Mouse (Mus musculus): ENCODE data around the gene Gm867. TPM values are rescaled to one million over a fixed set of nuclear protein-coding genes. Genes with fewer than 3 reads are reported as not detected.
A peak's percentile ranks its signal among the peaks of the same experiment; 100 is the strongest.

Gene Gm867
- polyA plus RNA-seq, 1 experiment from 2014 or later: 0.39 TPM

GRCm38 (mm10) chr10:75897373-75897772 lies 43.1 kb downstream of the Gm867 start:
- DNase-seq (ENCODE audit: low spot score): peak; percentile 28

GRCm38 (mm10) chr10:75896208-75896607 lies 44.3 kb downstream of the Gm867 start:
- no peak for DNase-seq (ENCODE audit: low spot score)

- no peak for DNase-seq (ENCODE audit: low spot score)
Measured at GRCm38 (mm10) chr10:75895730-75896129, 44.7 kb downstream of the Gm867 start.

GRCm38 (mm10) chr10:75894601-75895000 lies 45.9 kb downstream of the Gm867 start:
- DNase-seq (ENCODE audit: low spot score): no peak

- DNase-seq (ENCODE audit: low spot score): peak; percentile 96
Measured at GRCm38 (mm10) chr10:75893089-75893750, 47.3 kb downstream of the Gm867 start, which contains the start of gene Derl3. Gene Derl3, plus strand, starts transcription at chr10:75893413.

GRCm38 (mm10) chr10:75889406-75890153 lies 50.9 kb downstream of the Gm867 start:
- no peak for DNase-seq (ENCODE audit: low spot score)

Other genes starting within 250 kb of the Gm867 start
- 21.3 and 26.1 TPM in 2 replicates for gene Cabin1, start 176.3 kb downstream of the Gm867 start, polyA plus RNA-seq (2015; fragmentation: Nextera tagmentation; extraction: Ambion mirVana)
- 131 and 132 TPM in 2 replicates for gene Ddt, start 167.3 kb downstream of the Gm867 start, polyA plus RNA-seq (2015; fragmentation: Nextera tagmentation; extraction: Ambion mirVana)
- gene Gm20441, start 159.7 kb downstream of the Gm867 start, polyA plus RNA-seq (2015; fragmentation: Nextera tagmentation; extraction: Ambion mirVana): not detected in 2 replicates
- 9.9 and 10.1 TPM in 2 replicates for gene Gstt3, start 159.3 kb downstream of the Gm867 start, polyA plus RNA-seq (2015; fragmentation: Nextera tagmentation; extraction: Ambion mirVana)
- gene Gstt1, start 142.1 kb downstream of the Gm867 start, polyA plus RNA-seq (2015; fragmentation: Nextera tagmentation; extraction: Ambion mirVana): 2.2 and 2.8 TPM in 2 replicates
- 0.14 and 0.18 TPM in 2 replicates for gene Gstt4, start 118.1 kb downstream of the Gm867 start, polyA plus RNA-seq (2015; fragmentation: Nextera tagmentation; extraction: Ambion mirVana)
- gene Gstt2, start 103.2 kb downstream of the Gm867 start, polyA plus RNA-seq (2015; fragmentation: Nextera tagmentation; extraction: Ambion mirVana): 77.5 and 78.6 TPM in 2 replicates
- 1,368 and 1,597 TPM in 2 replicates for gene Mif, start 80.4 kb downstream of the Gm867 start, polyA plus RNA-seq (2015; fragmentation: Nextera tagmentation; extraction: Ambion mirVana)
- gene Derl3, start 47.3 kb downstream of the Gm867 start, polyA plus RNA-seq (2015; fragmentation: Nextera tagmentation; extraction: Ambion mirVana): 1.1 and 1.2 TPM in 2 replicates
- gene Smarcb1, start 19.1 kb downstream of the Gm867 start, polyA plus RNA-seq (2015; fragmentation: Nextera tagmentation; extraction: Ambion mirVana): 138 and 140 TPM in 2 replicates
- gene Chchd10, start 7.5 kb downstream of the Gm867 start, polyA plus RNA-seq (2015; fragmentation: Nextera tagmentation; extraction: Ambion mirVana): 21.6 and 22.2 TPM in 2 replicates
- 7.9 and 8.6 TPM in 2 replicates for gene Mmp11, start 4.2 kb downstream of the Gm867 start, polyA plus RNA-seq (2015; fragmentation: Nextera tagmentation; extraction: Ambion mirVana)
- 1.9 and 2.0 TPM in 2 replicates for gene Vpreb3, start 2.4 kb upstream of the Gm867 start, polyA plus RNA-seq (2015; fragmentation: Nextera tagmentation; extraction: Ambion mirVana)
- 0.94 and 1.3 TPM in 2 replicates for gene Gm5134, start 13.8 kb upstream of the Gm867 start, polyA plus RNA-seq (2015; fragmentation: Nextera tagmentation; extraction: Ambion mirVana)
- gene Zfp280b, start 92.0 kb upstream of the Gm867 start, polyA plus RNA-seq (2015; fragmentation: Nextera tagmentation; extraction: Ambion mirVana): 16.6 TPM in 2 replicates
- gene Slc5a4b, start 170.3 kb upstream of the Gm867 start, polyA plus RNA-seq (2015; fragmentation: Nextera tagmentation; extraction: Ambion mirVana): not detected in 2 replicates
- gene Slc5a4a, start 206.8 kb upstream of the Gm867 start, polyA plus RNA-seq (2015; fragmentation: Nextera tagmentation; extraction: Ambion mirVana): not detected in 2 replicates

All from thymus, postnatal 0 days (tissue).